Mouse (Mus musculus): ENCODE measurements at regions not wholly inside any gene's neighbourhood (a gene's known extent, or its start where the extent isn't known, plus 50 kb on each side); places are given as distances from the start of the nearest gene placed in this dataset.
A peak's percentile ranks its signal among the peaks of the same experiment; 100 is the strongest.

DNA sequence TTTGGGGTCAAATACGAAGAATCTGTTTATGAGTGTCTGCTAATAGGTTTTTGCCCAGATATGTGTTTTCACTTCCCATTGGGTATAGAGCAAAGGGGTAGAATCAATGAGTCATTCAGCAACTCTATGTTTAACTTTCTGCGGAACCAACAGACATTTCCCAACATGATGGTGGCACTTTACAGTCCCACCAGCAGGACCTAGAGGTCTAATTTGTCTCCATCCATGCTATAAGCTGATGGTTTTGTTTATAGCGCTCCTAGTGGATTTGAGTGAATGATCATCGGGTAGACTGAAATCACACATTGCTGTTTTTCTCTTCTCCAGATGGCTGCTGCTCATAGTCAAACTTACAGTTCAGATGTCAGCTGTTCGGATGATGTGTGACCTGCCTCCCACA is 99.7 kb upstream of the Arid5b start:
- DNase-seq, result no peak

DNA sequence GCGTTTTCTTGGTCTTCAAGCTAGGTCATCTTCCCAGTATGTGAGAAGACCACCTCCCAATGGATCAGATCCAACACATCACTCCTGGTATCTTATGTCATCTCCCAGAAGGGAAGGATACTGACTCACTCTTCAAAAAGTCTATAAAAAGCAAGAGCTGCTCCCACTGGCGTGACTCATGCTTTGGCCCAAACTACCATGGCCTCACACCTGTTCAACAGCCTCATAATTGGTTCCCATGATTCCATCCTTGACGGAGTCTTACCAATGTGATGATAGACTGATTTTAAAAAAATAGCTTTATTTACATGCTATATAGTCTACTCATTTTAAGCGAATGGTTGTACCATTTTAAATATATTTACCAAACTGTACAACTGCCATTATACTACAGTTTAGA is 98.9 kb upstream of the Arid5b start:
- DNase-seq, result no peak

- DNase-seq, result no peak
These were observed 95.3 kb upstream of the Arid5b start for GRCm38 (mm10) chr10:68373875-68374274.

DNA sequence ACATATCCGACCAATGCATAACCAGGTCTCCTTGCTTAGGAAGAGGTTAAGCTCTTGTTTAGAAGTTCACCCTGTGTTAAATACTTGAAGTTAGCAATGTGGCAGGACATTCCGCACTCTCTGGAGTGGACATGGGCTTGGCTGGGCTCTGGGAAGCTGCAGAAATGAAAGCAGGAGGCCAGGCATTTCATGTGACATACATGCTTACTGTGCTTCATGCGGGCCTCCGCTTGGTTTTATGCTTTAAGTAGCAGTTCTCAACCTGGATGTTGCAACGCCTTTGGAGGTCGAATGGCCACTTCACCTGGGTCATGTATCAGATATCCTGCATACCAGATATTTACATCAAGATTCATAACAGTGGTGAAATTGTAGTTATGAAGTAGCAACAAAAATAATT is 93.2 kb upstream of the Arid5b start:
- no peak for DNase-seq

DNA sequence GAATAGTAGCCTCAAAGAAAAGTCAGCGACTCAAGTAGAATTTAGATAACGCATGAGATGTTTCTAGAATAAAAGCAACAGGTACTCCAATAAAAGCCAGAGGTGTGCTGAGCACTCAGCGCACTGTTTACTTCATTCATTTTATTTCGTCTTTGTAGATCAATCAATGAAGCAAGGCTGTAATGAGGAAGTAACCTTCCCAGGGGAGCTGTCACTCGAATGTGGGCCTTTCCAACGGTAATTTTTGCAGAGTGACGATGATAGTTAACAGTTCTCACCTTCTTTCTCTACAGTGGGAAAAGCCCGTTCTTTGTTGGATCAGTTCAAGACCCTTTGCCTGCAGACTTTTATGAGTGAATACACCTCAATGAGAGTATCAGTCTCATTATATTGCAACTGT is 92.4 kb upstream of the Arid5b start:
- DNase-seq, result no peak

- no peak for DNase-seq
These were observed 88.3 kb upstream of the Arid5b start for GRCm38 (mm10) chr10:68366796-68367195.

DNA sequence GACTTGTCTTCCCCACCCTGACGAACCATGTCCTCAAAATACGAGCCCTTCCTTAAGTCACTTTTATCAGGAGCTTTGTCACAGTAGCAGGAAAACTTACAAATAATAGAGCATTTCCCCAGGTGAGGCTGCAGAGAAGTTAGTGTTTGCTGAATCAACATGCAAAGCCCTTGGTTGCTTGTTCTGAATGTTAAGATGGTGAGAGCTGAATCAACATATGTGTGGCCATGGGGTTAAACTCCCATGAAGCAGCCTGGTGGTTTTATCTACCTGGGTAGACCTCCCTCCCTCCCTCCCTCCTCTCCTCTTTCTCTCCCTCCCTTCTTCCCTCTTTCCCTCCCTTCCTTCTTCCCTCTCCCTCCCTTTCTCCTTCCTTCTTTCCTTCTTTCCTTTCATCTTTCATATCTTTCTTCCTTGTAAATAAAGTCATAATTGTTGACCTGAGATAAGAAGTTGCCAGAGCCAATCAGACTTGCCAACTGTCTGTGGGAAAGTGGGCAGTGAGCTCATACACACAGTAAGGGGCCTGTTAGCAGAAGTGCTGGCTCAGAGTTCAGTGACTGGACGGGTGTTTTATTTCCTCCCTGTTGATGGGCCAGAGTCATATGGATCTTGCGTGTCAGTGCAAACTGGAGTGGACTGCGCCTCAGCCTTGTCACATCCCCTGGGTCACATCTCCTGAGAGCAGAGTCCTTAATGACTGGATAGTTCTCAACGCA is 82.4 kb upstream of the Arid5b start:
- DNase-seq, result no peak

GRCm38 (mm10) chr10:68359135-68359534 is 80.6 kb upstream of the Arid5b start:
- DNase-seq, result no peak

- DNase-seq, result peak; percentile 66
These were observed 78.4 kb upstream of the Arid5b start for GRCm38 (mm10) chr10:68356973-68357372.

DNA sequence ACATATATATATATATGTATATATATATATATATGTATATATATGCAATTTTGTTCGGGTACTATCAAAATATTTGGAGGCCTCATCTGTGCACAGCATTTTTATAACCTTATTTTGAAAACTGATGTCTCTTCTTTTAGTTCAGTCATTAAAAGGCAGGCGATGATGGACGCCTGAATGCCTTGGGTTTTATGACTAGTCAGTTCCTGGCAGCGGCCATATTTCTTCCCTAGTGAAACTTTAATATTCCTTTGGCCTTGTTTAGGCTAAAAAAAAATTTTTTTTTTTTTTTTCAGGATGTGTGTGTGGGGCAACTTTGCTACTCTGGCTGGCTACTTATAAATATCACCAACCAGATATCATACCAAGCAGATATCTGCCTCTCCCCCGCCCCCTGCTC is 78.0 kb upstream of the Arid5b start:
- no peak for DNase-seq

GRCm38 (mm10) chr10:68356093-68356485 is 77.5 kb upstream of the Arid5b start:
- DNase-seq, result no peak

DNA sequence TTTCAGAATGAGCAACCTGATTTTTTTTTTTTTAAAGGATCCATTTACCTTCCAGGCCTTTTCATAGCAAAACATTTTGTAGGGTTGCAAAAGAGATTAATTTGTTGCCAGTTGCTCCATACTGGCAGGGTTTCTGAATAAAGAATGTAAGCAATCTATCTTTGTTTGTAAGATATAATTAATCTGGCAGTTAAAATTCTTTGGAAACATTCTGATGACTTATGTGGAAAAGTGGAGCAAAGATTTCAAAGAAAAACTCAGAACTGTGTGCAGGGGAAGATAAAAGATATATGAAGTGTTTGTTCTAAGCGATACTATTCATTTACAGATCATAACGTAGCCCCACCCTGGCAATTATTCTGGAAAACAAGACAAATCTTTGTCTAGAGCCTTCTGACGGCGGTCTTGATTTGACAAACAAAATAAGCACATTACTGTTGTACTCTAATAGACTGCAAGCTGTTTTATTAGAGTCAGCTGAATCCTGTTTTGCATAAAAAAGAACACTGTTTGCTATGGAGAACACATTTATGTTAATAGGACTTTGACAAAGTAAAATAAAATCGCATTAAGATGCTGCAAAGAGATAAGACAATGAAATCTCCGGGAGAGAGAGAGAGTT is 77.0 kb upstream of the Arid5b start:
- DNase-seq, result no peak

DNA sequence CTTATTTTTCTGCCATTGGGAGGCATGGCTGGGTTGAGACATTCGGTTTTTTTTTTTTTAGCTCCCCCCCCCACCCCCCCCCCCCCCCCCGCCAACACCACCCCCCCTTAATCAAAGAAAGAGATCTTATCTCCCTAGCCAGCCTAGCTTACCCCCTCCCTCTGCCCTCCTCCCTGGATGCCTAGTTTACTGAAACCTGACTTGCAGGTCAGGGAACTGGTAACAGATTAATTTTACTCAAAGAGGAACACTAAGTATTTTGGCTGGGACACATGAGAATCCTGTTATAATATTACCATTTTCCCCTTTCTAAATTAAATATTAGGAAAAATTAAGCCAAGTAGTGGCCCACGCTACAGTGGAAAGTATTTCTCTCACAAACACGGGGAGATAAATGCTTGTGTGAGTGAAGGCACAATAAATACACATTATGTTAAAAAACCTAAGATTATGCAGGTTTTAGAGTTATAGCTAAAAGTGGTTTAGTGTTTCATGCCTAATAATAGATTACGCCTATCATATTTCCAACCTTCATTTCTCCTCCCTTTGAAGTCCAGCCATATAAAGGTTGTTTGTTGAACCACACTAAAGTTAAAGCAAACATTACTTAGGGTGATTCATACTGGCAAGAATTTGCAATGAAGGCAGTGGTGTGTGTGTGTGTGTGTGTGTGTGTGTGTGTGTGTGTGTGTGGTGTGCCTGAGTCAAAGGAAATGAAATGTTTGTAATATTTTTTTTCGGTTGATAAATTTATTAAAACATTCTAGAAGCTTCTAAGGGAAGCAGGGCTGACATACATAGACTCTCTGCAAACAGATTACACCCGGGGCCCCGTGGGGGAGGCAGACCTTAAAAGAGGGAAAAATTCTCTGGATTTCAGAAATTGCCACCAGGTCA is 76.0 kb upstream of the Arid5b start:
- DNase-seq, result peak; percentile 71

GRCm38 (mm10) chr10:68353692-68354232 is 75.2 kb upstream of the Arid5b start:
- DNase-seq, result peak; percentile 31

- peak; percentile 44 for DNase-seq
These were observed 73.5 kb upstream of the Arid5b start for GRCm38 (mm10) chr10:68351841-68352555.

DNA sequence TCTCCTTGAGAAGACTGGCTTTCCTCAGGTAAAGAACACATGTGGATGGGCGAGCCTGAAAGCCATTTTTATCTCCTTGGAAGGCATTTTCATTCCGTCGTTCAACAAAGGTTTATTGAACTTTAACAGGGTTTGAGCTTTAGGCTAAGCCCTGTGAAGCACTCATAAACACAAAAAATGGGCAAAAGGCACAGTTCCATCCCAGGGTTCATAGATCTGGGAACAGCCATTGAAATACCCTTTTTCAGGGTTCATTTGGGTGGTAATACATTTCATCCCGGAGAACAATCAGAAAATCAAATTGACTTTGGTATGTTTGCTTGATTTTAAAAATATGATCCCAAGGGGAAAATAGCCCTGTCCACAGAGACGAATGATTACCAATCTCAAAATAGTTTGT is 72.9 kb upstream of the Arid5b start:
- no peak for DNase-seq

DNA sequence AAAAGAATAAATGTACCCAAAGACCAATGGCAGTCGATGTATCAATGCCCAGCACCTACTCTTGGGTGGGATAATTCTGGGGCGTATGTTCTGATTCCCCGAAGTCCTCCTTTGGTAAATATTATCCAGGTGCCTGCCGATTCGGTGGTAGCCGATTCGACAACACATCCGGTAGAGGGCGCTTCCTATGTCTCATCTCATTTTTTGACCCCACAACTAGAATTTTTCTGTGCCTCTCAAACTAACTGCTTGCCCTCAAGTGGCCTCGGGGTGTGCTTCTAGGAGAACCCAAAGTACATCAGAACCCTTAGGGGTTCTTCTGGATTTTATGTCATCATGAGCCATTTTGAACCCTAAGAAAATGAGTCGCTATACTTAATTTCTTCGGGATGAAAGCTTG is 72.3 kb upstream of the Arid5b start:
- no peak for DNase-seq

DNA sequence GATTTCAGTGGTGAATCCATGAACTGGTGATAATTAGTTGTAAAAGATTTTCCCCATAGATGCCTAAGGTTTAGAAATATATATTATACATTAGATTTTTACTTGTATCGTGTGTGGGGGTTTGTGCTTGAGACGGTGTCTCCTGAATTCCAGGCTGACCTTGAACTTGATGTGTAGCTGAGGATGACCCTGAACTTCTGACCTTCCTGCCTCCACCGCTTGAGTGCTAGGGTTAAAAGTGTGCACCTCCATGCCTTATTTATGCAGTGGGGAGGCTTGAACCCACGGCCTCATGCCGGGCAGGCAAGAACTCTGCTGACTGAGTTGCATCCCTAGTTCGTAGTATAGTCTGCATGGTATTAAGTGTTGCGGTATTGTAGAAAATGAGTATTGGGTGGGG is 69.3 kb upstream of the Arid5b start:
- no peak for DNase-seq

GRCm38 (mm10) chr10:68344991-68345720 is 66.6 kb upstream of the Arid5b start:
- peak; percentile 68 for DNase-seq

DNA sequence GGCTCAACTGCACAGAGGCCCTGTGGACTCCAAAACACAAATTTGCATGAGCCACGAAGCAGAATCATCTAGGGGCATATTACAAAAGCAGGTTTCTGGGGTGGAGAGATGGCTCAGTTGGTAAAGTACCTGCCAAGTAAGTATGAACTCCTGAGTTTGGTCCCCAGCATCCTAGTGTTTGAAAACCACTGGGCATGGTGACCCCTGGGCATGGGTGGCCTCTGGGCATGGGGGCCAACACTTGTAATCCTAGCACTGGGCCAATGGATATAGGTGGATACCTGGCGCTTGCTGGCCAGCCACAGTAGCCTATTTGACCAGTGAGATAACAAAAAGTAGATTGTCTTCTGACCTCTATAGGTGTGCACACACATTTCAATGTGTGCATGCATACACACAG is 65.7 kb upstream of the Arid5b start:
- DNase-seq, result no peak

DNA sequence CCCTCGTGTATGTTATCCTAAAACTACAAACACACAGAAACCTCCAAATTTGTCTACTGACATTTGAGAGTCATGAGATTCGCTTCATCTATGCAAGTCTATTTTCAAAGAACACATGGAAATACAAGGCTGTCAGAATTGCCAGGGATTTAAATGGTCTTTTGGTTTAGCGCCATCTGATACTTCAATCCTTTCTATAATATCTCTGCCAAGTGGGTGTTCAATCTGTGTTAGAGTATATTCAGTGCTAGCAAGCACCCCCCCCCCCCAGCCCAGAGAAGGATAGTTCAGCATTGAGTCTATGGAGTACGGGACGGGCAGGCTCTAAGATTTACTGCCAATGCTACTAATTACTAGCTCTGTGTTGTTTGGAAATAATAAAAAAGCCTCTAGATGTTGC is 55.5 kb upstream of the Arid5b start:
- DNase-seq, result no peak
